In the genomic region with DNA sequence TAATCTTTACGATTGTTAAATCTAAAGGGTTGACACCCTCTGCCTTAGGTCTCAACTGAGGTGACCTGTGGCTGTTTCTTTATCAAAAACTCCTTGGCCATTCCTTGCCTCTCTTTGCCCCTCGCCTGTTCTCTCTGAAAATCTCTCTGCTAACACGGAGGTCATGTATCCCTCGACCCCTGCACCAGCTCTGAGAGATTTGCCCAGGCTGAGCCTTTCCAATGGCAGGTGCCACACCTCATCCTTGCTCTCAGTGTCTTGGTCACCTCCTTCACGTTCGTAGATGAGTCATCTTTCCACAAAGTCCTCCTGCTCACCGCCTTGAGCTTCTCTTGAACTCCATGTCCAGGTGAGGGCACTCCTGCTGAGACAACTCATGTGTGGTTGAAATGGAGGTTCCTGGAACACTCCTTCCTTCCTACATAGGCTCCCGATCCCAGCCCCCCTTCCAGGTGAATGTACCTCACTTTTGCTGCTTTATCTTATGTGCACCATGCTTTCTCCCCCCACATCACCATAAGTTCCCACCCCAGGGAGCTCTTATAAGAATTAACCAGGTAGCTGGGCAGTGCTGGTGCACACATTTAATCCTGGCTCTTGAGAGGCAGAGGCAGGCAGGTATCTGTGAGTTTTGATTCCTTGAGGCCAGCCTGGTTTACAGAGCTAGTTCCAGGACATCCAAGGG, we compare ENCODE assay signal across 5 mouse cellular contexts. TPM values are rescaled to one million over a fixed set of nuclear protein-coding genes. Genes with fewer than 3 reads are reported as not detected.
"Had no signal": no experiment of that assay in that cellular context is flagged by ENCODE, and none has a peak within 500 bp of the region (broad histone marks: within the 10 kb centered on the region; RNA-seq: fewer than 3 reads in every experiment).

No protein-coding gene starts in this region.

RNA-seq across cellular contexts. Expression of a gene that starts 23.4 kb away (rescaled TPM):
- polyA plus RNA-seq: liver, embryonic 13.5 days; midbrain, embryonic 11.5 days; midbrain, postnatal 0 days; neural tube, embryonic 12.5 days; stomach, embryonic 14.5 days had no signal
